Mouse (Mus musculus) frontal cortex, postnatal 25 days (tissue): Measurements from ENCODE around the gene Gsdmc4.
"Not testable (repeated sequence)": the region's sequence is repeated elsewhere in the genome, so short reads cannot be mapped to it uniquely, and the experiment has no call there.

ENCODE experiments used
- DNase-seq, 2 experiments: peaks; one replicate each; pipeline ENCODE4 v3.0.0; 2022; ENCODE audit warnings: low spot score in 2 of 2

Gsdmc4 gene

DNA sequence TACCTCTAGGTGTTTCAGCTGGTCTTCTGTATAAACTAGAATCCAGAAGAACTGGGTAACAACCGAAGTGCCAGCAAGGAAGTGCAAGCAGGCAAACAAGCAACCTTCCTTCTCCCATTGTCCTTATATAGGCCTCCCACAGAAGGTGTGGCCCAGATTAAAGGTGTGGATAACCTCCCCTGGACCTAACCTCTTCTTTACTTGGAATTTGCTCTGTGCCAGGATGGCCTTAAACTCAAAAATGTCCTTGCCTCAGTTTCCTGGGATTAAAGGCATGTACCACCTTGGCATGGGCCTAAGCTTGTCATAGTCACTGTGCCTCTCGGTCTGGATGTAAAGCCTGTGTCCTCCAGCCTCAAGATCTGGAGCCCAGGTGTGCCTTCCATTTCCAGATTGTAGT is at the start of gene Gsdmc4:
TSS of gene Gsdmc4 (minus strand) at position 101 of the 400 bp plus-strand sequence.
- DNase-seq, result not testable (repeated sequence)

DNA sequence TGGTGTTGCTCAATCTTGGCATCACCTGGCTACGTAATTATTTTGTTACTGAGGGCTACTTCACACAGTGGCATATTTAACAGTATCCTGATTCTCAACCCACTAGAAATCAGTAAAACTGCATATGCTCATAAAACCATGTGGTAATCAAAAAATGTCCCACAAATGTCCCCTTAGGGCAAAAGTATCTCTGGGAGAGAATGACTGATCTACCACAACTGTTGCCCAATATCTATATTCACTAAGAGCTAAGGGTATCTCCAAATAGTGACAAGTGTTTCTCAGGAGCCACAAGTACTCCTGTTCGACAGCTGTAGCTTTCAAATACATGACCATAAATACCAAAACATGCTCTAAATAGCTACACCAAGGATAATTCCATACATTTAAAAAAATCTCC is 48.4 kb upstream of the Gsdmc4 start:
- no peak for DNase-seq

DNA sequence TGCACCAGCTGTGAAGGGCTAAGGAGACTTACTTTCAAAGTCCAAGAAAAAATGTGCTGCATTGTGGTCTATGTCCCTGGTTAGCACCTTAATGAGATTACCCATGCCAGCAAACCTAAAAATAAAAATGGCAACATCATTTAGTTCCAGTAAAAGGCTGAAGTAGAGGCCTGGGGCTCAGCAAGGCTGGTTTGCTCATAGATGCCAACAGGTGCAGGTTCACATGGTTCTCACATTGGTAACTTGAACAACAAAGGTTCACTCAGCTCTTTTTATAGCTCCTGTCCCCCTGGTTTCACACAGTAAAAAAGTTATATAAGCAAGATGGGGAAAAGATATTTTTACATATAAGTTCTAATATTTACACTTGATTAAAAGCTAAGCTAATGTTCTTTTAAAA is 45.5 kb upstream of the Gsdmc4 start:
- DNase-seq, result no peak

DNA sequence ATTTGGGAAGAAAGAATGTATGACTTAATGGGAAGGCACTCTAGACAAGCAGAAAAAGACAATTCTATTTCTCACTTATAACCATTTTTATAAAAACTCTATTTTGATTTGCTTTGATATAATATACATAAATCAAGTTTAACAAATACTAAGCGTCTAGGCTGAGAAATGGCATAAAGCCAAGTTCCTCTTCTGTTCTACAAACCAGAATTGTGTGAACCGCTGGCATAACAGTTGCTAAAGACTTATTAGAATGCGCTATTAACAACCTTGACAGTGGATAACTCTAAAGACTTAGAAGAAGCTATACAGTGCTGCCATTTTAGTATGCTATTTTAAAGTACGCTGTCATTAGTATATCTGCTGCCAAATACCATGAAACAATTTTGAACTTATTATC is 41.2 kb upstream of the Gsdmc4 start:
- DNase-seq, result no peak

DNA sequence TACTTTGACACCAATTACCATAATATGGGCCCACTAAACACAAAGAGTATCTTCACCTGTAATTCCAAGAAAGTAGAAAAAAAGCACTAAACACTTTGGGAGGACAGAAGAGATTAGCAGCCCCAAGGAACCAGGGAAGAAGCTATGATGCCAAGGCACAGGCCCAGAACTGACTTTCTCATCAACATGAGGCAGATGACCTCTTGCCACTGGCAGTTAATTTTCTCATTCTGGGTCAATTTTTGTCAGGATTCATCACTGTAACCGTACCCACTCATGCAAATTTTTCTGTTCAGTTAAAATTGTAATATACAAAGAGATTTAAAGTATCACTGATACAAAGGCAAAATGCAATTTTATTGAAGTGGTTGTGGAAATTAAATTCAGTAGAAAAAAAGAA is 29.1 kb upstream of the Gsdmc4 start:
- no peak for DNase-seq

DNA sequence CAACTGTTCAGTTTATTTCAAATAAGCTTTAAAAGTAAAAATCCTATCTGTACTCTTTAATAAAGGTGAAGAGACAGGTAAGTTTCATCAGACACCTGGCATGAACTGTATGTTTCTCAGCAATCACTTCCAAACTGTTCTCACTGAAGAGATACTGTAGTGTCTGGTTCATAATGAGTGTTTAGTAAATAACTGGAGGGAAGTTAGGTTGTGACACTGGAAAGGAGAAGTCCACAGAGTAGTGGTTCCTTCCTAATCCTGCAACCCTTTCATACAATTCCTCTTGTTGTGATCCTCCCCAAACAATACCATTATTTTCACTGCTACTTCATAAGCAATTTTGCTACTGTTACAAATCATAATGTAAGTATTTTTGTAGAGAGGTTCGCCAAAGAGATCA is 20.6 kb upstream of the Gsdmc4 start:
- no peak for DNase-seq

DNA sequence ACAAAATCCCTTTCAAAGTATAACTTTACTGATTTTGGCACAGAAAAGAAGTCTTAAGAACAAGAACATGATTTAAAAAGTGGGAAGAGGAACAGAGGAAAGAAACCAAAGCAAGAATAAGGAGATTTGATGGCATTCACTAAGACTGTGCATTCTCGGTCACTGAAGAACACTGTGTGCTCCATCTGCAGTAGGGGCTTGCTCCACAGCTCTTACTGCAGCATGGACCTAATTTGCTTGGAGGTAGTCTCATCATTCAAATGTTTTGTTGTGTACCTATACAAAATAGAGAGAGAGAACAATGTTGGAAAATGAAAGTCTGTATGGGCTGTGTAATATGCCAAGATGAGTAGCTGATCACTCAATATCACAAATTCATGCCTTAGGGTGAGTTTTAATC is 19.3 kb upstream of the Gsdmc4 start:
- no peak for DNase-seq

DNA sequence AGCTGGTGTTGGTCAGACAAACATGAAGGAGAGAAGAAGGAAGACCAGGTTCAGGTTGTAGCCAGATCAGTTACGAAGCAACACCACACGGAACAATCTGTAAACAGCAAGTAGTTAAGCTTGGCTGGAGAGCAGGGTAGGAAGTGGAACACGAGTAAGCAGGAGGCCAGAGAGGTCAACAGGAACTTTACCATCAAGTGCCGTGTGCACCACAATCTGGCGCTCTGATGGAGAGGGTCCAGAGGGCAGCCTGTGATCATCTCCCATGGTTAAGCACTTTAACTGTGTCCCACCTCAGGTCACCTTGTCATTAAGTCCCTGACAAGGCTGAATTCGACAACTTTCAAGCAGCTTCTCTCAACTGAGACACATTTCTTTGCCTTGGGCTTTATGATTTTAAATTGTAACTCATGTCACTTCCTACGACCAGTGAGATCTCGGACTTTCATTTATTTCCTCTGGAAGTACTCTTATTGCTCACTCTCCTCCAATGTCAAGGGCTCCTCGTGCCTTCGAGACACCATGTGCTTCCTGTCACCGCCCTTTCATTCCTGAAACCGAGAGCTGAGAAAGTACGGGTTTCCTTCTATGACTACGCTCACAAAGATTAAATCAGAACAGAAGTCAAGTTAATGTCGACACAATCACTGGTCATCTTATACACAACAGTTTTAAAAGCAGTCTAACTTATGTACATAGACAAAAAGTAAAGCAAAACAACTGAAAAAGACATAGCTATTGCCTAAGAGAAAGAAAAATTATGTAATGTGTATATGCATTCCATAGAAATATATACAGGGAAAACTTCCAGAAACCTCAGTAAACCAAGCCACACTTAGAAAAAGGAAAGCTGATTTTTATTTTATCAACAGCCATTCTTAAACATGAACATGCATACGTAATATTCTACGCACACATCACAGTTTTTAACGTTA is 18.3 kb upstream of the Gsdmc4 start:
- no peak for DNase-seq

DNA sequence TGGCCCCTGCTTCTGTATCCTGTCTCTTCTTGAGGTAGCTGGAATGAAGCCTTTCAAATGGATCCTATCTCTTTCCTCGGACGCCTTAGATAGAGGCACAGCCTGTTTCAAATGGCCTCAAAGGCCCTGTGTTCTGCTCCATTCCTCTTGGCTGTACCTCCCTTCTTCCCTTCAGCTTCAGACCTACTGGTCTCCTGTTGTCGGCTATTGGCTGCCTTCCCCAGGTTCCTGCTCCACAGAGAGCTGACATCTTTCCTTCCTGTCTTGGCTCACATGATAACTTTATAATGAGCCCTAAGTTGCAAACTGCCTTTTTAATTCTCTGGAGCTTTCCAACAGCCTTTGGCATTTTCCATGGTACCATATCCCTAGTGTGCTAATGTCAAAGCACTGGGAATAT is 14.1 kb upstream of the Gsdmc4 start:
- no peak for DNase-seq

DNA sequence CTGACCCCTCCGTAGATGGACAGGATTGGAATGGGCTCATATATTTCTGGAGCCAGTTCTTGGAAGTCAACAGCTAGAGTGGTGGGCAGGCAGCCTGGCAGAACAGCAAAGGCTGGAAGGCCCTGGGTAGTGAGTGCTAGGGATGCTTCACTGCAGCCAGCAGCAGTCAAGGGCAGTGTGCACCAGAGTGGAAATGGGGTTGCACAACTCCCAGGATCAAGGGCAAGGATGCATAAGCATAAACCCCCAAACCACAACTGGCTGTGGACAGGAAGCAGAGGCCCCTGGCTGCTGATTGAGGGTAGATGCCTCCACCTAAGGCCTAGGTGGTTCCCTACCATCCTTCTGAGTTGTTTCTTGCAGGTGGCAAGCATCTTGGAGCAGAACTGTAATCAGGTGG is 12.4 kb upstream of the Gsdmc4 start:
- no peak for DNase-seq

DNA sequence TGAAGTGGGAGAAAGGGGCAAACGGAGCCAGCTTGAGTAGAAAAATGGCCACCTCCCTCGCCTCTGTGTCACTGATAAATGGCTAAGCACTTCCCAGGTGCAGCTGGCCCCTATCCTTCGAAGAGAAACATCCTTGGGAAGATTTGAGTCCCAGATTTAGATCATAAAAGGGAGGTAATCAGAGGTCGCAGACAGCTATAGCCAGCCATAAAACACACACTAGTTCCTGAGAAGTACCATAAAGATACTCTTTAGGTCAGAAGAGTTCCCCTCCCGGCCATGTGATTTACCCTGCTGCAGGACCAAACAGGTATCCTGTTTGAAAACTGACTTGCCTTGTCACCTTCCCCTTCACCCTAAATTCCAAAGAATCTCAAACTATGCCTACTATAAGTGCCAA is 9.5 kb upstream of the Gsdmc4 start:
- not testable (repeated sequence) for DNase-seq

DNA sequence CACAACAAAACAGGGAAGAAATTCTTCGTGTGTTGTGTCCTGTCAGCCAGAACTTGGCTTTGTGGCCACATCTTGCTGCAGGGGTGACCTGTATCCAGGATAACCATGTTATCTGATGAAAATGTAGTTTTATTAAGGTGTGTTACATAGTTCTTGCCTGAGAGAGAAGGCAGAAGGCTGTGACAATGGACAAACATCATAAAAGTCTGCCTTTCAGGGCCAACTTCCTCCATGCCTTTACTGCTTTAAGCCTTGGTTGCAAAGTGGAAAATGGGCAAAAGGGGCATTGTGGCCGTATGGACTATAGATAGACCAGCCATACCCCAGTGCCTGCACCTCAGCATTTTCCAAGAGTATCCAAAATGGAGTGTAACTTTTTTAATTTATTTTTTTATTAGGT is 7.6 kb upstream of the Gsdmc4 start:
- not testable (repeated sequence) for DNase-seq

DNA sequence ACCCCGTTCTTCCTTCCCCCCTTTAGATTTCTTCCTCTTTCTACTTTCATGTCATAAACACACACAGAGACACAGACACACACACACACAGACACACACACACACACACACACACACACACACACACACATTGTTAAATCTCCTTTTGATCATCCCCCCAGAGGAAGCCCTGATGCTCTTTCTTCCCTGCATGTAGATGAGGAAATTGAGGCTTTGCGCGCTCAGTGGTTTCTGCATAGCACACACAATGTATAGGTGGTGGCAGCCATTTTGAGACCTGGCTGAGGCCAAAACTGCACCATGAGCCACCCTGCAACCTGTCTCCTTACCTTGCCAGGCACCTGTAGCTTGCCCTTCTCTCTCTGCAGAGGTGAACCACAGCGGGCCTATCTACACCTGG is 4.5 kb upstream of the Gsdmc4 start:
- not testable (repeated sequence) for DNase-seq

DNA sequence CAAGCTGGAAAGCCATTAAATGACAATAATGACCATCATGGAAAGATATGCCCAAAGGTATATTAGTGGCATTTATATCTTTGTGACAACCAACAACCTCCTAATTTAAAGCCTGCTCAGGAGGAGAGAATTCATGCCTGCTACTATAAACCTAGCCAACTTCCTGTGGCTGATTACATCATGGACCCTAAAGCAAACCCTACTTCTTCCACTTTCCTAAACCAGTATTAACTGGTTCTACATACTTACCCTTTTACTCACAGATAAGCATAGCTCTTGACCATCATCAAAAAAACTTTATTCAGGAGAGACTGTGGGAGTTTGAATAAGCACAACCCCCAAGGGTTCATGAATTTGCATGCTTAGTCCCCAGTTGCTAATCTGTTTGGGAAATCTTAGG is 2.2 kb downstream of the Gsdmc4 start:
- DNase-seq, result not testable (repeated sequence)

DNA sequence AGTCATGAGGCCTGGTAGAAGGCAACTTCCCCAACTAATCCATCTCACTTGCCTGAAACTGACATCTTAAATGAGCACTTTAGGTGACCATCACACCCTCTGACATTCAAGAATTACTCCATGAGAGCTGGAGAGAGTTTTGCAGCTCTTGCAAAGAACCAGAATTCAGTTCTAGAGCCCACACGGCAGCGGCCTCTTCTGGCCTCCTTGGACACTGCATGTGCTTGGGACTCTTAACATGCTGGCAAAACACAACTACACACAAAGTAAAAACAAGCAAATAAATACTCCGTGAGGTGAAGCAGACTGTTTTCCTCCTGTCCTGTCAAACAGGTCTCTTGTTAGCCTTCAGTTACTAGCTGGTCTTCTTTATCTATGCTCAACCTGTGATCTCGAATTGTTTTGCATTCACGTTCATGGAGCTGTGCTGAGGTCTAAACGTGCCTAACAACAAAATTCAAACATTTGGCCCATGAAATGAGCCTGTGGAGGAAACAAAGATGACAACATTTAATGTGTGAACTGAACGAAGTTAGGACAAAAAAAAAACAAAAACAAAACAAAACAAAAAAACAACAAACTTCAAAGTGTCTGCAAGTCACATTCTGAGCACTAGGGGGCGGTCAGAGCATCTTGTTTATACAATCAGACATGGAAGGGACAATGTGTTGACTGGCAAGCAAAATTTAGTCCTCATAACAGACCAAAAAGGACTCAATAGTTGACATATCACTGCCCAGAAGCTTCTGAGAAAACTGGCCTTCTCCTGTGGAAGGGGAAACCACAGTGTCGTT is 16.3 kb downstream of the Gsdmc4 start:
- DNase-seq, result peak in 1 of 2 experiments; percentile 12

DNA sequence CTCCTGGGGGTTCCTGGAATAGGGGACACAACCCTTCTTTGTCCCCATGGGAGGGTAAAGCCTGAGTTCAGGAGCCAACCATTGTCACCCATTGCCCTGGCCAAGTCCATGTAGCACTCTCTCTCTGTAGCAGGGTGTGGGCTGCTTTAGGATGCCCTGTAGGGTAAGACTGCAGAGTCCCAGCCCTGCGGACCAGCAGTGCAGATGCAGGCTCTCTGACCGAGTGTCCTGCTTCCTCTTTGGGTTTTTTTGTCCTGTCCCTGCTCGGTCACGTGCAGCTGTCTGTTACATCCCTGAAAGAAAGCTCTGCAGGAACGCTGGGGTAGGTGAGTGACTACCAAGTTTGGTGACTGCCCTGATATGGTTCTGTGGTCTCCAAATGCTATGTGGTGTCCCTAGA is 23.7 kb downstream of the Gsdmc4 start:
- DNase-seq, result not testable (repeated sequence)

DNA sequence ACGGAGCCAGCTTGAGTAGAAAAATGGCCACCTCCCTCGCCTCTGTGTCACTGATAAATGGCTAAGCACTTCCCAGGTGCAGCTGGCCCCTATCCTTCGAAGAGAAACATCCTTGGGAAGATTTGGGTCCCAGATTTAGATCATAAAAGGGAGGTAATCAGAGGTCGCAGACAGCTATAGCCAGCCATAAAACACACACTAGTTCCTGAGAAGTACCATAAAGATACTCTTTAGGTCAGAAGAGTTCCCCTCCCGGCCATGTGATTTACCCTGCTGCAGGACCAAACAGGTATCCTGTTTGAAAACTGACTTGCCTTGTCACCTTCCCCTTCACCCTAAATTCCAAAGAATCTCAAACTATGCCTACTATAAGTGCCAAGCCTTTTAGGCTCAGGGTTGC is 24.1 kb downstream of the Gsdmc4 start:
- not testable (repeated sequence) for DNase-seq

DNA sequence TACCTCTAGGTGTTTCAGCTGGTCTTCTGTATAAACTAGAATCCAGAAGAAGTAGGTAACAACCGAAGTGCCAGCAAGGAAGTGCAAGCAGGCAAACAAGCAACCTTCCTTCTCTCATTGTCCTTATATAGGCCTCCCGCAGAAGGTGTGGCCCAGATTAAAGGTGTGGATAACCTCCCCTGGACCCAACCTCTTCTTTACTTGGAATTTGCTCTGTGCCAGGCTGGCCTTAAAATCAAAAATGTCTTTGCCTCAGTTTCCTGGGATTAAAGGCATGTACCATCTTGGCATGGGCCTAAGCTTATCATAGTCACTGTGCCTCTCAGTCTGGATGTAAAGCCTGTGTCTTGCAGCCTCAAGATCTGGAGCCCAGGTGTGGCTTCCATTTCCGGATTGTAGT is 33.6 kb downstream of the Gsdmc4 start, which contains the start of gene Gsdmc3:
TSS of gene Gsdmc3 (minus strand) at position 101 of the 400 bp plus-strand sequence.
- not testable (repeated sequence) for DNase-seq

DNA sequence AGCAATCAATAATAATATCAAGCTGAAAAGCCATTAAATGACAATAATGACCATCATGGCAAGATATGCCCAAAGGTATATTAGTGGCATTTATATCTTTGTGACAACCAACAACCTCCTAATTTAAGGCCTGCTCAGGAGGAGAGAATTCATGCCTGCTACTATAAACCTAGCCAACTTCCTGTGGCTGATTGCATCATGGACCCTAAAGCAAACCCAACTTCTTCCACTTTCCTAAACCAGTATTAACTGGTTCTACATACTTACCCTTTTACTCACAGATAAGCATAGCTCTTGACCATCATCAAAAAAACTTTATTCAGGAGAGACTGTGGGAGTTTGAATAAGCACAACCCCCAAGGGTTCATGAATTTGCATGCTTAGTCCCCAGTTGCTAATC is 35.9 kb downstream of the Gsdmc4 start:
- not testable (repeated sequence) for DNase-seq

DNA sequence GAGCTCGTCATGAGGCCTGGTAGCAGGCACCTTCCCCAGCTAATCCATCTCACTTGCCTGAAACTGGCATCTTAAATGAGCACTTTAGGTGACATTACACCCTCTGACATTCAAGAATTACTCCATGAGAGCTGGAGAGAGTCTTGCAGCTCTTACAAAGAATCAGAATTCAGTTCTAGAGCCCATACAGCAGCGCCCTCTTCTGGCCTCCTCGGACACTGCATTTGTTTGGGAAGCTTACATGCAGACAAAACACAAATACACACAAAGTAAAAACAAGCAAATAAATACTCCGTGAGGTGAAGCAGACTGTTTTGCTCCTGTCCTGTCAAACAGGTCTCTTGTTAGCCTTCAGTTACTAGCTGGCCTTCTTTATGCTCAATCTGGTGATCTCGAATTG is 50.1 kb downstream of the Gsdmc4 start:
- DNase-seq, result peak in 1 of 2 experiments; percentile 4
